Mouse (Mus musculus): ENCODE measurements around the gene Smad1. TPM values are rescaled to one million over a fixed set of nuclear protein-coding genes. Genes with fewer than 3 reads are reported as not detected.

Gene Smad1
- polyA plus RNA-seq, 1 experiment from 2014 or later, result 62.9 TPM

GRCm38 (mm10) chr8:79379971-79380370 is 19.3 kb downstream of the Smad1 start:
- 71% methylated on average over 14 of the region's 14 CpGs for whole genome bisulfite sequencing
- H3K4me1 ChIP-seq (replicated peaks), result peaks cover 56% of the 10 kb centered on the region
- no peaks in the 10 kb centered on the region for H3K9me3 ChIP-seq

GRCm38 (mm10) chr8:79376648-79377047 is 22.7 kb downstream of the Smad1 start:
- ATAC-seq (ENCODE audit: low FRiP score, low read depth), result no peak
- Histone ChIP-seq H3K9ac (no peak overlapping the region), H3K4me1 (replicated peaks) (peaks cover 35% of the 10 kb centered on the region), H3K27ac (replicated peaks) (no peak overlapping the region), H3K9me3 (no peaks in the 10 kb centered on the region), H3K4me2 (no peak overlapping the region), H3K4me3 (no peak overlapping the region), H3K36me3 (peaks cover 9% of the 10 kb centered on the region), H3K27me3 (no peaks in the 10 kb centered on the region)
- WGBS, result 86% methylated on average over 9 of the region's 9 CpGs

More at GRCm38 (mm10) chr8:79379971-79380370, 19.3 kb downstream of the Smad1 start:
- Histone ChIP-seq H3K27me3 (no peaks in the 10 kb centered on the region), H3K36me3 (peaks cover 7% of the 10 kb centered on the region; the same call in 1 of the 2 replicates), H3K27ac (replicated peaks) (no peak overlapping the region), H3K4me2 (no peak overlapping the region), H3K9ac (no peak overlapping the region), H3K4me3 (no peak overlapping the region)
- no peak for ATAC-seq (ENCODE audit: low FRiP score, low read depth)

- Histone ChIP-seq H3K27ac (replicated peaks) (no peak overlapping the region), H3K4me2 (no peak overlapping the region), H3K36me3 (peaks cover 18% of the 10 kb centered on the region), H3K4me3 (no peak overlapping the region), H3K9me3 (no peaks in the 10 kb centered on the region), H3K4me1 (replicated peaks) (peaks cover 28% of the 10 kb centered on the region), H3K9ac (no peak overlapping the region), H3K27me3 (no peaks in the 10 kb centered on the region)
- ATAC-seq (ENCODE audit: low FRiP score, low read depth), result no peak
- WGBS, result 70% methylated on average over 5 of the region's 5 CpGs
These were observed 23.6 kb downstream of the Smad1 start for GRCm38 (mm10) chr8:79375775-79376123.

- no peak overlapping the region for H3K4me2 ChIP-seq
- H3K9me3 ChIP-seq, result no peaks in the 10 kb centered on the region
- H3K4me1 ChIP-seq (replicated peaks), result peaks cover 24% of the 10 kb centered on the region
- no peaks in the 10 kb centered on the region for H3K27me3 ChIP-seq
- ATAC-seq (ENCODE audit: low FRiP score, low read depth), result no peak
- H3K4me3 ChIP-seq, result no peak overlapping the region
- no peak overlapping the region for H3K9ac ChIP-seq
- H3K36me3 ChIP-seq, result peaks cover 21% of the 10 kb centered on the region
- WGBS, result 79% methylated on average over 13 of the region's 13 CpGs
- no peak overlapping the region for H3K27ac ChIP-seq (replicated peaks)
These were observed 24.1 kb downstream of the Smad1 start for GRCm38 (mm10) chr8:79375074-79375774.

GRCm38 (mm10) chr8:79374410-79374809 is 24.9 kb downstream of the Smad1 start:
- H3K36me3 ChIP-seq, result peaks cover 25% of the 10 kb centered on the region
- no peak overlapping the region for H3K4me2 ChIP-seq
- H3K9ac ChIP-seq, result no peak overlapping the region
- 59% methylated on average over 5 of the region's 5 CpGs for WGBS
- no peaks in the 10 kb centered on the region for H3K27me3 ChIP-seq
- H3K27ac ChIP-seq (replicated peaks), result no peak overlapping the region
- ATAC-seq (ENCODE audit: low FRiP score, low read depth), result no peak
- H3K9me3 ChIP-seq, result no peaks in the 10 kb centered on the region
- peaks cover 18% of the 10 kb centered on the region for H3K4me1 ChIP-seq (replicated peaks)
- H3K4me3 ChIP-seq, result no peak overlapping the region

GRCm38 (mm10) chr8:79373563-79373962 is 25.8 kb downstream of the Smad1 start:
- Histone ChIP-seq H3K27me3 (no peaks in the 10 kb centered on the region), H3K4me1 (replicated peaks) (peaks cover 18% of the 10 kb centered on the region), H3K4me2 (no peak overlapping the region), H3K9ac (no peak overlapping the region), H3K9me3 (no peaks in the 10 kb centered on the region), H3K4me3 (no peak overlapping the region), H3K36me3 (peaks cover 25% of the 10 kb centered on the region), H3K27ac (replicated peaks) (no peak overlapping the region)
- 85% methylated on average over 6 of the region's 6 CpGs for WGBS
- no peak for ATAC-seq (ENCODE audit: low FRiP score, low read depth)

- ATAC-seq (ENCODE audit: low FRiP score, low read depth), result no peak
- WGBS, result 86% methylated on average over 8 of the region's 8 CpGs
These were observed 26.4 kb downstream of the Smad1 start for GRCm38 (mm10) chr8:79372960-79373359.

GRCm38 (mm10) chr8:79372521-79372920 is 26.8 kb downstream of the Smad1 start:
- WGBS, result 76% methylated on average over 9 of the region's 9 CpGs
- ATAC-seq (ENCODE audit: low FRiP score, low read depth), result no peak

More at GRCm38 (mm10) chr8:79372960-79373359, 26.4 kb downstream of the Smad1 start:
- Histone ChIP-seq H3K4me3 (no peak overlapping the region), H3K4me1 (replicated peaks) (peaks cover 15% of the 10 kb centered on the region), H3K27ac (replicated peaks) (no peak overlapping the region), H3K9ac (no peak overlapping the region), H3K27me3 (no peaks in the 10 kb centered on the region), H3K9me3 (no peaks in the 10 kb centered on the region), H3K4me2 (no peak overlapping the region), H3K36me3 (peaks cover 25% of the 10 kb centered on the region)

GRCm38 (mm10) chr8:79372084-79372483 is 27.2 kb downstream of the Smad1 start:
- Histone ChIP-seq H3K27me3 (no peaks in the 10 kb centered on the region), H3K9me3 (no peaks in the 10 kb centered on the region), H3K4me1 (replicated peaks) (peaks cover 15% of the 10 kb centered on the region), H3K36me3 (peaks cover 22% of the 10 kb centered on the region), H3K4me3 (no peak overlapping the region), H3K4me2 (no peak overlapping the region), H3K9ac (no peak overlapping the region), H3K27ac (replicated peaks) (no peak overlapping the region)
- no peak for ATAC-seq (ENCODE audit: low FRiP score, low read depth)
- 62% methylated on average over 9 of the region's 9 CpGs for WGBS

More at GRCm38 (mm10) chr8:79372521-79372920, 26.8 kb downstream of the Smad1 start:
- no peaks in the 10 kb centered on the region for H3K27me3 ChIP-seq
- H3K4me1 ChIP-seq (replicated peaks), result peaks cover 15% of the 10 kb centered on the region
- no peaks in the 10 kb centered on the region for H3K9me3 ChIP-seq
- H3K36me3 ChIP-seq, result peaks cover 25% of the 10 kb centered on the region
- no peak overlapping the region for H3K4me2 ChIP-seq
- no peak overlapping the region for H3K27ac ChIP-seq (replicated peaks)
- H3K4me3 ChIP-seq, result no peak overlapping the region
- H3K9ac ChIP-seq, result no peak overlapping the region

- Histone ChIP-seq H3K4me1 (replicated peaks) (peaks cover 15% of the 10 kb centered on the region), H3K36me3 (peaks cover 18% of the 10 kb centered on the region), H3K27ac (replicated peaks) (no peak overlapping the region), H3K27me3 (no peaks in the 10 kb centered on the region), H3K9ac (no peak overlapping the region), H3K4me3 (no peak overlapping the region), H3K4me2 (no peak overlapping the region), H3K9me3 (no peaks in the 10 kb centered on the region)
- no peak for ATAC-seq (ENCODE audit: low FRiP score, low read depth)
- 86% methylated on average over 12 of the region's 12 CpGs for WGBS
These were observed 28.6 kb downstream of the Smad1 start for GRCm38 (mm10) chr8:79370646-79371290.

- no peaks in the 10 kb centered on the region for H3K9me3 ChIP-seq
- peaks cover 3% of the 10 kb centered on the region for H3K4me1 ChIP-seq (replicated peaks)
- peaks cover 18% of the 10 kb centered on the region for H3K36me3 ChIP-seq
- WGBS, result 84% methylated on average over 6 of the region's 6 CpGs
- H3K27ac ChIP-seq (replicated peaks), result no peak overlapping the region
- no peak overlapping the region for H3K4me2 ChIP-seq
- no peak overlapping the region for H3K9ac ChIP-seq
- H3K27me3 ChIP-seq, result no peaks in the 10 kb centered on the region
- H3K4me3 ChIP-seq, result no peak overlapping the region
- no peak for ATAC-seq (ENCODE audit: low FRiP score, low read depth)
These were observed 30.2 kb downstream of the Smad1 start for GRCm38 (mm10) chr8:79369163-79369562.

GRCm38 (mm10) chr8:79367959-79368358 is 31.4 kb downstream of the Smad1 start:
- no peak overlapping the region for H3K4me2 ChIP-seq
- H3K4me1 ChIP-seq (replicated peaks), result peaks cover 1% of the 10 kb centered on the region
- WGBS, result 93% methylated on average over 4 of the region's 4 CpGs
- H3K36me3 ChIP-seq, result peaks cover 18% of the 10 kb centered on the region
- ATAC-seq (ENCODE audit: low FRiP score, low read depth), result no peak
- no peak overlapping the region for H3K27ac ChIP-seq (replicated peaks)
- no peak overlapping the region for H3K9ac ChIP-seq
- H3K9me3 ChIP-seq, result no peaks in the 10 kb centered on the region
- no peak overlapping the region for H3K4me3 ChIP-seq
- H3K27me3 ChIP-seq, result no peaks in the 10 kb centered on the region

All from hindbrain, embryonic 15.5 days (tissue).